Mouse (Mus musculus): ENCODE measurements around the gene Kat2a. TPM values are rescaled to one million over a fixed set of nuclear protein-coding genes. Genes with fewer than 3 reads are reported as not detected.

Kat2a gene
- total and polyA plus RNA-seq, 2 experiments from 2014 or later: 70.0 to 75.6 TPM

GRCm38 (mm10) chr11:100693154-100693553 is 19.1 kb downstream of the Kat2a start:
- TF ChIP-seq CTCF (IDR thresholded peaks at IDR 0.05): no peak
- no peak overlapping the region for H3K9ac ChIP-seq (replicated peaks; ENCODE audit: low read length, poor library complexity, severe bottlenecking)
- H3K4me2 ChIP-seq (ENCODE audit: low read depth, low read length, poor library complexity, severe bottlenecking): no peak overlapping the region
- no peaks in the 10 kb centered on the region for H3K36me3 ChIP-seq (ENCODE audit: insufficient read depth, low read length)
- DNase-seq (ENCODE audit: low spot score) (no peak), ATAC-seq (ENCODE audit: low FRiP score) (no peak)
- H3K27ac ChIP-seq (ENCODE audit: low read depth, low read length): no peak overlapping the region
- no peak overlapping the region for H3K4me3 ChIP-seq (ENCODE audit: low read depth, low read length)
- WGBS: 22% methylated on average over 5 of the region's 5 CpGs
- H3K4me1 ChIP-seq (ENCODE audit: insufficient read depth, low read length): no peaks in the 10 kb centered on the region
- no peaks in the 10 kb centered on the region for H3K9me3 ChIP-seq (ENCODE audit: low read length)
- H3K27me3 ChIP-seq (ENCODE audit: insufficient read depth, low read length): peaks cover 10% of the 10 kb centered on the region

GRCm38 (mm10) chr11:100692164-100692616 is 20.1 kb downstream of the Kat2a start, which contains the start of gene Zfp385c:
Gene Zfp385c, minus strand, starts transcription at chr11:100692455.
- Histone ChIP-seq H3K27me3 (ENCODE audit: insufficient read depth, low read length) (peaks cover 10% of the 10 kb centered on the region), H3K36me3 (ENCODE audit: insufficient read depth, low read length) (no peaks in the 10 kb centered on the region), H3K9me3 (ENCODE audit: low read length) (no peaks in the 10 kb centered on the region), H3K4me2 (ENCODE audit: low read depth, low read length, poor library complexity, severe bottlenecking) (peak within 1 kb of the TSS; percentile 49), H3K4me3 (ENCODE audit: low read depth, low read length) (peak within 1 kb of the TSS; percentile 4; the same call in 1 of the 2 replicates), H3K9ac (replicated peaks; ENCODE audit: low read length, poor library complexity, severe bottlenecking) (no peak within 1 kb of the TSS; the same call in 1 of the 2 replicates), H3K4me1 (ENCODE audit: insufficient read depth, low read length) (no peaks in the 10 kb centered on the region), H3K27ac (ENCODE audit: low read depth, low read length) (no peak within 1 kb of the TSS)
- WGBS: 5% methylated on average over 23 of the region's 23 CpGs
- ATAC-seq (ENCODE audit: low FRiP score) (no peak), DNase-seq (ENCODE audit: low spot score) (no peak)
- no peak for TF ChIP-seq CTCF (IDR thresholded peaks at IDR 0.05)

GRCm38 (mm10) chr11:100690389-100690788 is 21.9 kb downstream of the Kat2a start:
- 0 out of 2 replicates have a peak, but pooled peaks have one; percentile 12 for TF ChIP-seq CTCF (IDR thresholded peaks at IDR 0.05)
- 78% methylated on average over 7 of the region's 7 CpGs for WGBS
- peaks cover 10% of the 10 kb centered on the region for H3K27me3 ChIP-seq (ENCODE audit: insufficient read depth, low read length)
- H3K4me1 ChIP-seq (ENCODE audit: insufficient read depth, low read length): no peaks in the 10 kb centered on the region
- H3K4me2 ChIP-seq (ENCODE audit: low read depth, low read length, poor library complexity, severe bottlenecking): no peak overlapping the region
- ATAC-seq (ENCODE audit: low FRiP score) (no peak), DNase-seq (ENCODE audit: low spot score) (no peak)
- H3K9ac ChIP-seq (replicated peaks; ENCODE audit: low read length, poor library complexity, severe bottlenecking): no peak overlapping the region
- H3K4me3 ChIP-seq (ENCODE audit: low read depth, low read length): no peak overlapping the region
- H3K27ac ChIP-seq (ENCODE audit: low read depth, low read length): no peak overlapping the region
- no peaks in the 10 kb centered on the region for H3K9me3 ChIP-seq (ENCODE audit: low read length)
- no peaks in the 10 kb centered on the region for H3K36me3 ChIP-seq (ENCODE audit: insufficient read depth, low read length)

- Histone ChIP-seq H3K4me2 (ENCODE audit: low read depth, low read length, poor library complexity, severe bottlenecking) (no peak overlapping the region), H3K9ac (replicated peaks; ENCODE audit: low read length, poor library complexity, severe bottlenecking) (no peak overlapping the region), H3K4me3 (ENCODE audit: low read depth, low read length) (no peak overlapping the region), H3K27me3 (ENCODE audit: insufficient read depth, low read length) (peaks cover 10% of the 10 kb centered on the region), H3K27ac (ENCODE audit: low read depth, low read length) (no peak overlapping the region), H3K4me1 (ENCODE audit: insufficient read depth, low read length) (no peaks in the 10 kb centered on the region), H3K9me3 (ENCODE audit: low read length) (no peaks in the 10 kb centered on the region), H3K36me3 (ENCODE audit: insufficient read depth, low read length) (no peaks in the 10 kb centered on the region)
- no peak for ATAC-seq (ENCODE audit: low FRiP score)
- DNase-seq (ENCODE audit: low spot score): no peak
- 80% methylated on average over 4 of the region's 4 CpGs for WGBS
- TF ChIP-seq CTCF (IDR thresholded peaks at IDR 0.05): no peak
Measured at GRCm38 (mm10) chr11:100688443-100688842, 23.8 kb downstream of the Kat2a start.

- WGBS: 83% methylated on average over 7 of the region's 7 CpGs
- Histone ChIP-seq H3K27me3 (ENCODE audit: insufficient read depth, low read length) (peaks cover 8% of the 10 kb centered on the region), H3K4me3 (ENCODE audit: low read depth, low read length) (no peak overlapping the region), H3K9ac (replicated peaks; ENCODE audit: low read length, poor library complexity, severe bottlenecking) (no peak overlapping the region), H3K9me3 (ENCODE audit: low read length) (no peaks in the 10 kb centered on the region), H3K27ac (ENCODE audit: low read depth, low read length) (no peak overlapping the region), H3K4me1 (ENCODE audit: insufficient read depth, low read length) (no peaks in the 10 kb centered on the region), H3K4me2 (ENCODE audit: low read depth, low read length, poor library complexity, severe bottlenecking) (no peak overlapping the region), H3K36me3 (ENCODE audit: insufficient read depth, low read length) (no peaks in the 10 kb centered on the region)
- DNase-seq (ENCODE audit: low spot score) (no peak), ATAC-seq (ENCODE audit: low FRiP score) (no peak)
- no peak for TF ChIP-seq CTCF (IDR thresholded peaks at IDR 0.05)
Measured at GRCm38 (mm10) chr11:100687265-100687664, 25.0 kb downstream of the Kat2a start.

- H3K4me2 ChIP-seq (ENCODE audit: low read depth, low read length, poor library complexity, severe bottlenecking): no peak overlapping the region
- H3K36me3 ChIP-seq (ENCODE audit: insufficient read depth, low read length): no peaks in the 10 kb centered on the region
- ATAC-seq (ENCODE audit: low FRiP score) (no peak), DNase-seq (ENCODE audit: low spot score) (no peak)
- H3K9me3 ChIP-seq (ENCODE audit: low read length): no peaks in the 10 kb centered on the region
- no peak overlapping the region for H3K27ac ChIP-seq (ENCODE audit: low read depth, low read length)
- no peaks in the 10 kb centered on the region for H3K4me1 ChIP-seq (ENCODE audit: insufficient read depth, low read length)
- no peak overlapping the region for H3K9ac ChIP-seq (replicated peaks; ENCODE audit: low read length, poor library complexity, severe bottlenecking)
- H3K4me3 ChIP-seq (ENCODE audit: low read depth, low read length): no peak overlapping the region
- TF ChIP-seq CTCF (IDR thresholded peaks at IDR 0.05): no peak
- no peaks in the 10 kb centered on the region for H3K27me3 ChIP-seq (ENCODE audit: insufficient read depth, low read length)
- WGBS: 70% methylated on average over 3 of the region's 3 CpGs
Measured at GRCm38 (mm10) chr11:100685371-100685770, 26.9 kb downstream of the Kat2a start.
